Mouse (Mus musculus) heart, adult 2 months (tissue): ENCODE data around the gene Gan.

Source experiments
- CTCF ChIP-seq: fragments of 200-600 bp; IDR thresholded peaks from 2 replicates; pipeline ENCODE4 v1.8.1; 2022; ENCODE audit warnings: antibody characterized with exemption, mild to moderate bottlenecking, moderate library complexity
- EP300 ChIP-seq: fragments of 200-500 bp; IDR thresholded peaks from 2 replicates; pipeline ENCODE4 v1.6.1; 2011; ENCODE audit warnings: low read depth, low read length, control low read depth; ENCODE audit not compliant: insufficient read depth
- POLR2A ChIP-seq: fragments of 200-500 bp; IDR thresholded peaks from 2 replicates; pipeline ENCODE4 v1.6.1; 2011; ENCODE audit warnings: mild to moderate bottlenecking, low read depth, low read length, control low read depth; ENCODE audit not compliant: insufficient read depth

- TF ChIP-seq CTCF, result no peak
- no peak for TF ChIP-seq POLR2A
- TF ChIP-seq EP300, result no peak
Observed at GRCm38 (mm10) chr8:117206636-117207035, 48.7 kb downstream of the Gan start.
